Mouse (Mus musculus): Measurements from ENCODE around the gene Ric8a.

DNA sequence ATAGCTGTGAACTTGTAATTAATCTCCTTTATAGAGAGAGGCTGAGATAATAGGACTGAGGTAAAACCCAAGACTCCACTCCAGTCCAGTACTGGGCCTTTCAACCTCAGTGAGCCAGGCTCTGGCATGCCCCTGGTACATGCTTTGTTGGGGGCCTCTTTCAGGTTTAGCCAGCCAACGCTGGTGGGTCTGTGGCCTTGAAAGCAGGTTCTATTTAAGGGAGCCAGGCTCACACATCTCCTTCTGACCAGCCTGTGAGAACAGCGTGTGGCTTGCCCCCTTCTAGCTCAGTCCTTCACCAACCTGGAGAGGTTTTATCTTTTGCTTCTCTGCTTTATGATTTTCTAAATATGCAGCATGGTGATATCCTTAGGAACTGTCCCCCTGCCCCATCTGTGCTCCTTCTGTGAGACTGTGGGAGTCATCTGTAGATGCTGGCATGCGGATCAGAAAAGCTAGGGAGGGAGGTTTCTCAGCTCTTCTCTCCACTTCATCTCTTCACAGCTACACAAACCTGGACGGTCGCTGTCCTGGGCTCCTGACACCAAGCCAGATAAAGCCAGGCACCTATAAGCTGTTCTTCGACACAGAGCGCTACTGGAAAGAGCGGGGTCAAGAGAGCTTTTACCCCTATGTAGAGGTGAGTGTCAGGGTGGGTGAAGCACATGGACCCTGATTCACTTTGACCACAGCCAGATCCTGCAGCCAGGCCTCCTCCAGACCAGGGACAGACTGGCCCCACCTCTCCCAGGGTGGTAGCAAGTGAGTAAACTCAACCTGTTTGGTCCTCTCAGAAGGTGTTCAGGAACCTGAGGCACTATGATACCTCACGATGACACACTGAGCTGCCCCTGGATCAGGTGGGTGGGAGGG is 20.3 kb upstream of the Ric8a start:
- no peak for TF ChIP-seq POLR2A (IDR thresholded peaks at IDR 0.05; ENCODE audit: low read depth, low read length)
- TF ChIP-seq CTCF (conservative IDR thresholded peaks at IDR 0.05; ENCODE audit: insufficient read depth, insufficient read length, low read depth, low read length) = no peak
